Mouse (Mus musculus): ENCODE results near the gene Rere. TPM values are rescaled to one million over a fixed set of nuclear protein-coding genes. Genes with fewer than 3 reads are reported as not detected.

Rere gene
- total and polyA plus RNA-seq, 3 experiments = 3.1 to 36.5 (median 8.7) TPM

DNA sequence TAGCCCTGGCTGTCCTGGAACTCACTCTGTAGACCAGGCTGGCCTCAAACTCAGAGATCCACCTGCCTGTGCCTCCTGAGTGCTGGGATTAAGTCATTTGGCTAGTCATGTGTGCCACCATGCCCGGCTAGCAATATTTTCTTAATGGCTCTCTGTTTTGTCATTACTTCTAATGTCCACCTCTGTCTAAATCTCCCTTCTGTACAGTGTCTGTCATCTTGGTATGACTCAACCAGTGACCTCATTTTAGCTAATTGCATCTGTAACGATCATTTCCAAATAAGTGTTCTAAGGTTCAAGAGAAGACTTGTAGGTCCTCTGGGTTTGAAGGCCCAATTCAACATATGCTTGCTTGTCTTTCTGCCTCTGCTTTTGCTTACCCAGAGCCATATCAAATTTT is 71.3 kb downstream of the Rere start:
- Histone ChIP-seq H3K4me2 (ENCODE audit: insufficient read depth, low read depth, poor library complexity, severe bottlenecking) (peak overlapping the region; percentile 56), H3K27ac (ENCODE audit: insufficient read depth, low read depth) (peak overlapping the region; percentile 64), H3K9me3 (replicated peaks; ENCODE audit: low read length) (no peaks in the 10 kb centered on the region), H3K9ac (ENCODE audit: insufficient read depth, low read depth) (peak overlapping the region; percentile 48), H3K27me3 (replicated peaks) (no peaks in the 10 kb centered on the region), H3K4me1 (ENCODE audit: control insufficient read depth in 1 of 2, insufficient read depth in 2 of 2) (peaks cover 8 to 53% of the 10 kb centered on the region in 2 experiments; a peak in 3 of 4 replicates), H3K4me3 (replicated peaks in 1 of 3; ENCODE audit: low read depth in 2 of 3, low read length in 2 of 3, poor library complexity in 1 of 3) (no peak overlapping the region), H3K36me3 (replicated peaks in 1 of 2; ENCODE audit: control insufficient read depth in 1 of 2, insufficient read depth in 1 of 2, low read length in 1 of 2) (peaks cover 0 to 12% of the 10 kb centered on the region in 2 experiments), H3K79me2 (replicated peaks; ENCODE audit: control insufficient read depth, extremely low read depth, insufficient read depth, poor library complexity, severe bottlenecking) (peaks cover 14% of the 10 kb centered on the region; the same call in 1 of the 2 replicates)
- dilution Hi-C loops (cut with MboI; ENCODE audit: extremely low pct_ligation_motif_present, extremely low pct_unique_long_range_greater_than_20kb, low sequenced_read_pairs) (no loop called here), in situ Hi-C loops (cut with MboI; ENCODE audit: low pct_ligation_motif_present, low pct_unique_long_range_greater_than_20kb, low sequenced_read_pairs) (loop anchor here (10.0 kb wide), 1 partner anchor 102 kb away; no protein-coding TSS in a partner anchor)
- TF ChIP-seq EP300 (IDR thresholded peaks at IDR 0.05; ENCODE audit: low read length) = peak; percentile 79
- no peak for TF ChIP-seq TCF12 (IDR thresholded peaks at IDR 0.05; ENCODE audit: low read depth, low read length)
- TF ChIP-seq KAT2A (IDR thresholded peaks at IDR 0.05; ENCODE audit: insufficient replicate concordance, low read length) = no peak
- TF ChIP-seq BHLHE40 (IDR thresholded peaks at IDR 0.05; ENCODE audit: low read depth, low read length) = peak; percentile 62
- TF ChIP-seq MEF2A (IDR thresholded peaks at IDR 0.05; ENCODE audit: borderline replicate concordance, low read depth, low read length) = peak; percentile 45; the same call in 1 of the 2 replicates
- 0 out of 2 replicates have a peak, but pooled peaks have one; percentile 21 for TF ChIP-seq MAX (IDR thresholded peaks at IDR 0.05; ENCODE audit: low read length)
- TF ChIP-seq JUND (conservative IDR thresholded peaks at IDR 0.05; ENCODE audit: low read depth, low read length) = peak; percentile 91
- TF ChIP-seq ELF1 (IDR thresholded peaks at IDR 0.05; ENCODE audit: low read depth, low read length) = no peak
- TF ChIP-seq IRF4 (IDR thresholded peaks at IDR 0.05; ENCODE audit: low read depth, low read length) = peak; percentile 90
- no peak for TF ChIP-seq PAX5 (IDR thresholded peaks at IDR 0.05; ENCODE audit: low read length)
- TF ChIP-seq MXI1 (IDR thresholded peaks at IDR 0.05; ENCODE audit: low read depth, low read length) = peak; percentile 32; the same call in 1 of the 2 replicates
- TF ChIP-seq MYC (IDR thresholded peaks at IDR 0.05; ENCODE audit: low read depth, low read length) = 0 out of 2 replicates have a peak, but pooled peaks have one; percentile 45
- peak; percentile 56; the same call in 1 of the 2 replicates for TF ChIP-seq ETS1 (conservative IDR thresholded peaks at IDR 0.05; ENCODE audit: low read depth, low read length)
- peak; percentile 93 for TF ChIP-seq JUN (IDR thresholded peaks at IDR 0.05; ENCODE audit: insufficient read depth, low read depth, low read length)
- no peak for DNase-seq (ENCODE audit: extremely low read depth)

DNA sequence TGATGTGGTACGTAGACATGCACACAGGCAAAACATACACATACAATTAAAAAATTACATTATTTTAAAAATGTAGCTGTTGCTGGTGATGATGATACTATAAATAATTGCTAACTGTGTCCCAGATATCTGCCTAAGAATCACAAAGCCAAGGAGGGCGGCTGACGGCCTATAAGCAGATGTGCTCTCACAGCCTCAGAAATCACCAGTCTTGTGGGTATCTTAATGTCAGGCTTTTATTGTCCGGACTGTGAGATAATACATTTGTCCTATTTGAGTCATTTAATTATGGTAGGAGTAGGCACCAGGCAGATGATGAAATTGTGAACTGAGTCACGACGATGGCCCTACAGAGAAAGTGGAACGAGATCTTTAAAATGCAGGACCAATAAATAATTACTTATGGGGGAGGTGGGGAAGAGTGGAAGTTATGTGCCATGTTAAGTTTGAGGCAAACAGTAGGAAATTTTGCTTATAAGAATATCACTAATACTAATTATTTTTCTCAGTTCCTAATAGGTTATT is 72.0 kb downstream of the Rere start:
- no peak overlapping the region for H3K27ac ChIP-seq (ENCODE audit: insufficient read depth, low read depth)
- TF ChIP-seq CHD2 (IDR thresholded peaks at IDR 0.05; ENCODE audit: low read length) (no peak), IRF4 (IDR thresholded peaks at IDR 0.05; ENCODE audit: low read depth, low read length) (no peak), RAD21 (IDR thresholded peaks at IDR 0.05; ENCODE audit: low read depth, low read length) (no peak), NRF1 (IDR thresholded peaks at IDR 0.05; ENCODE audit: low read depth, low read length) (no peak), CTCF (conservative IDR thresholded peaks at IDR 0.05 in 1 of 2, IDR thresholded peaks at IDR 0.05 in 1 of 2; ENCODE audit: low read depth in 2 of 2, low read length in 2 of 2) (no peak), USF2 (conservative IDR thresholded peaks at IDR 0.05; ENCODE audit: low read depth, low read length) (no peak), USF1 (IDR thresholded peaks at IDR 0.05; ENCODE audit: low read depth, low read length) (no peak), UBTF (IDR thresholded peaks at IDR 0.05; ENCODE audit: low read depth, low read length) (no peak), ZMIZ1 (IDR thresholded peaks at IDR 0.05; ENCODE audit: low read depth, low read length) (no peak), NELFE (IDR thresholded peaks at IDR 0.05; ENCODE audit: low read depth, low read length) (no peak)
- H3K79me2 ChIP-seq (replicated peaks; ENCODE audit: control insufficient read depth, extremely low read depth, insufficient read depth, poor library complexity, severe bottlenecking) = peaks cover 14% of the 10 kb centered on the region; the same call in 1 of the 2 replicates
- peaks cover 0 to 12% of the 10 kb centered on the region in 2 experiments for H3K36me3 ChIP-seq (replicated peaks in 1 of 2; ENCODE audit: control insufficient read depth in 1 of 2, insufficient read depth in 1 of 2, low read length in 1 of 2)
- H3K27me3 ChIP-seq (replicated peaks) = no peaks in the 10 kb centered on the region
- peaks cover 8 to 56% of the 10 kb centered on the region in 2 experiments; a peak in 3 of 4 replicates for H3K4me1 ChIP-seq (ENCODE audit: control insufficient read depth in 1 of 2, insufficient read depth in 2 of 2)
- DNase-seq (ENCODE audit: extremely low read depth) = no peak
- in situ Hi-C loops (cut with MboI; ENCODE audit: low pct_ligation_motif_present, low pct_unique_long_range_greater_than_20kb, low sequenced_read_pairs) = loop anchor here (10.0 kb wide), 1 partner anchor 101 kb away; no protein-coding TSS in a partner anchor
- H3K4me2 ChIP-seq (ENCODE audit: insufficient read depth, low read depth, poor library complexity, severe bottlenecking) = no peak overlapping the region; the same call in 1 of the 2 replicates
- no peaks in the 10 kb centered on the region for H3K9me3 ChIP-seq (replicated peaks; ENCODE audit: low read length)
- H3K9ac ChIP-seq (ENCODE audit: insufficient read depth, low read depth) = no peak overlapping the region
- dilution Hi-C loops (cut with MboI; ENCODE audit: extremely low pct_ligation_motif_present, extremely low pct_unique_long_range_greater_than_20kb, low sequenced_read_pairs) = no loop called here
- H3K4me3 ChIP-seq (replicated peaks in 1 of 3; ENCODE audit: low read depth in 2 of 3, low read length in 2 of 3, poor library complexity in 1 of 3) = no peak overlapping the region

All from CH12.LX (cell line).